Mouse (Mus musculus) neural tube, embryonic 14.5 days (tissue): ENCODE results near the gene Clstn3. TPM values are rescaled to one million over a fixed set of nuclear protein-coding genes. Genes with fewer than 3 reads are reported as not detected.
"Not testable (repeated sequence)": the region's sequence is repeated elsewhere in the genome, so short reads cannot be mapped to it uniquely, and the experiment has no call there.

Experiments
- ATAC-seq: fragments of 200-750 bp; cut with Nextera tagmentation; 2 replicates; pipeline ENCODE4 v1.8.0; 2017; ENCODE audit warnings: low read depth, mild to moderate bottlenecking, moderate TSS enrichment, moderate library complexity
- H3K27ac ChIP-seq: fragments of 300-500 bp; sonication (generic); 2 replicates; pipeline ENCODE4 v1.5.1; 2014; ENCODE audit warnings: low read depth, mild to moderate bottlenecking, control low read depth, low read length, moderate library complexity, mixed read lengths
- H3K27me3 ChIP-seq: fragments of 300-500 bp; sonication (generic); 2 replicates; pipeline ENCODE4 v1.6.1; 2014; ENCODE audit warnings: low read length; ENCODE audit not compliant: control insufficient read depth, insufficient read depth
- H3K36me3 ChIP-seq: fragments of 300-500 bp; sonication (generic); 2 replicates; pipeline ENCODE4 v1.6.1; 2014; ENCODE audit warnings: low read length, mixed read lengths; ENCODE audit not compliant: control insufficient read depth, insufficient read depth
- H3K4me1 ChIP-seq: fragments of 300-500 bp; sonication (generic); 2 replicates; pipeline ENCODE4 v1.6.1; 2014; ENCODE audit warnings: low read length; ENCODE audit not compliant: control insufficient read depth, insufficient read depth
- H3K4me2 ChIP-seq: fragments of 300-500 bp; sonication (generic); 2 replicates; pipeline ENCODE4 v1.6.1; 2014; ENCODE audit warnings: mild to moderate bottlenecking, low read depth, low read length, control low read depth
- H3K4me3 ChIP-seq: fragments of 300-500 bp; sonication (generic); 2 replicates; pipeline ENCODE4 v1.5.1; 2014; ENCODE audit warnings: low read depth, low read length, control low read depth, mixed read lengths
- H3K9ac ChIP-seq: fragments of 300-500 bp; sonication (generic); replicated peaks from 2 replicates; pipeline ENCODE4 v1.6.1; 2014; ENCODE audit warnings: low read depth, mild to moderate bottlenecking, control low read depth, low read length, mixed read lengths
- H3K9me3 ChIP-seq: fragments of 300-500 bp; sonication (generic); 2 replicates; pipeline ENCODE4 v1.6.1; 2016; ENCODE audit warnings: low read length; ENCODE audit not compliant: control insufficient read depth
- WGBS: fragments of 180-500 bp; shearing (Covaris S2); extraction: QIAGEN DNeasy Blood & Tissue Kit; methylation state at CpG from one replicate; pipeline ENCODE4 v1.1.7; 2014; 5-methylcytosine and 5-hydroxymethylcytosine counted together
- polyA plus RNA-seq: library from polyadenylated mRNA; unstranded; fragments of >200 nt; fragmentation: Nextera tagmentation; extraction: Ambion mirVana; gene quantifications from 2 replicates; pipeline ENCODE4 v1.2.1, GENCODE M21; 2014

The Clstn3 gene
- polyA plus RNA-seq, 1 experiment from 2014 or later = 90.4 TPM

DNA sequence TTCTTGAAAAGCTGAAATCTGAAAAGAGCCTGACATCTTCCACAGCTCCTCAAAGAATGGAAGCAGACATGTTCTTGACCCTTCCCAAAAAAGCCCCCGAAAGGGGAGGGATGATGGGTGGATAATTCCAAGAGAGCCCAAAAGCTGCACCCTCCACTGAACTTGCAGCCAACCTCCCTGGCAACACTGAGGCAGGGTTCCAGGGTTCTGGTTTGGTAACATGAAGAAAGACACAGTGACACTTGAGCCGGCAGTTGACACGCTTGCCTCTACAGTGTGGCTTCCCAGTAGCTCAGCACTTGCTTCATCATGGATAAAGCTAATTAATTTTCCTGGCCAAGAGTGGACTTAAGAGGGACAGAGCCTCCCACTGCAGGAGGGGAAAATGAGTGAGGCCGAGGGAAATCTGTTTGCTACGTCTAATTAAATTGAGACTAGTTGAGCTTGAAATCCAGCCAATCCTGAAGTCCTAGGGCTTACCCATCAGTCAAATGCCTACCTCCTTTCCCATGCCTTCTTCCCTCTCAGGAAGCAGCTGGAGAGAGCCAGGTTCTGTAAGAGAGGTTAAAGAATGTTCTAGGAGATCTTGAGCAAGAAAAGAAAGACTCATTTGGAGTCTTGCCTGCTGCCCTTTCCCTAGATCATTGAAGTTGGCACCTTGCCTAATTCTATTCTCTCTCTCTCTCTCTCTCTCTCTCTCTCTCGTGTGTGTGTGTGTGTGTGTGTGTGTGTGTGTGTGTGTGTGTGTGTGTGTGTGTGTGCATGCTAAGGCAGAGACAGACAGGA lies 36.6 kb downstream of the Clstn3 start:
- H3K9ac ChIP-seq = no peak overlapping the region
- H3K4me2 ChIP-seq = no peak overlapping the region
- H3K4me1 ChIP-seq = no peaks in the 10 kb centered on the region
- no peak overlapping the region for H3K4me3 ChIP-seq
- no peak for ATAC-seq
- 61% methylated on average over 6 of the region's 6 CpGs for WGBS
- H3K27me3 ChIP-seq = no peaks in the 10 kb centered on the region
- H3K27ac ChIP-seq = no peak overlapping the region
- H3K36me3 ChIP-seq = 0 out of 2 replicates have a peak, but pooled peaks cover 2% of the 10 kb centered on the region
- no peaks in the 10 kb centered on the region for H3K9me3 ChIP-seq

DNA sequence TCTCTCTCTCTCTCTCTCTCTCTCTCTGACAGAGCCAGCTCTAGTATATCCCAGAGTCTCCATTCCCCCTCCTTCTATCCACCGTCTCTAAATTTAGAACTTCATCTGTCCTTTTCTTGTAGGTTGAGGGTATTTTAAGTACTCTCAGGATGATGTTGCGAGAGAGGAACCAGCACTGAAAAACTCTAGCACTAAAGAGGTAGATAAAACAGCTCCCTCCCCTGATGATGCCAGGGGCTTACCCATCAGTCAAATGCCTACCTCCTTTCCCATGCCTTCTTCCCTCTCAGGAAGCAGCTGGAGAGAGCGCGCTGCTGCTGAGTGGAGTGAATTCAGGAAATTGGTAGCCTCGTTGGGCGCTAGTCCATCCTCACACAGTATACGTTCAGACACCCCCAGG lies 37.3 kb downstream of the Clstn3 start:
- ATAC-seq = no peak
- no peak overlapping the region for H3K27ac ChIP-seq
- no peak overlapping the region for H3K4me3 ChIP-seq
- H3K27me3 ChIP-seq = no peaks in the 10 kb centered on the region
- H3K4me2 ChIP-seq = no peak overlapping the region
- H3K4me1 ChIP-seq = no peaks in the 10 kb centered on the region
- H3K36me3 ChIP-seq = 0 out of 2 replicates have a peak, but pooled peaks cover 2% of the 10 kb centered on the region
- no peaks in the 10 kb centered on the region for H3K9me3 ChIP-seq
- 87% methylated on average over 7 of the region's 7 CpGs for WGBS
- H3K9ac ChIP-seq = no peak overlapping the region

DNA sequence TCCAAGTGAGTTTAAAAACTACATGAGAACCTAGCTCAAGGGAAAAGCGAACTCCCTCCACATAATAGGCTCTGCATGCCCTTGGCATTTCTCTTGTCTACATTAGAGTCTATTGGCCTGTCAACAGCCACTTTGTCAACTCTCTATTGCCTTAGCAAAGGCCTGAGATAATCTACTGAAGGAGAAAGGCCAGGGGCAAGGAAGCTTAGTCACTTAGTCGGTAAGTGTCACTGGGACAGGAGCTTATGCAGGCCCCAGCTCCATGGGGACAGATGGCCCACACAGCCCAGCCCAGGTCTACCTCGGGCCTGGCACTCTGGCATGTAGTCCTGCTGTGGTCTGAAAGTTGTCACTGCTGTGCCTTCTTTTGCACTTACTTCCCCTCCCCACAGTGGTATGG lies 38.0 kb downstream of the Clstn3 start:
- Histone ChIP-seq H3K27ac (no peak overlapping the region), H3K9ac (no peak overlapping the region), H3K4me2 (no peak overlapping the region), H3K4me3 (no peak overlapping the region), H3K27me3 (no peaks in the 10 kb centered on the region), H3K36me3 (0 out of 2 replicates have a peak, but pooled peaks cover 2% of the 10 kb centered on the region), H3K4me1 (no peaks in the 10 kb centered on the region), H3K9me3 (no peaks in the 10 kb centered on the region)
- WGBS = 78% methylated on average over 3 of the region's 3 CpGs
- ATAC-seq = no peak

GRCm38 (mm10) chr6:124425523-124425922 lies 39.1 kb downstream of the Clstn3 start:
- ATAC-seq = no peak
- no peaks in the 10 kb centered on the region for H3K4me1 ChIP-seq
- H3K36me3 ChIP-seq = no peaks in the 10 kb centered on the region
- H3K4me3 ChIP-seq = no peak overlapping the region
- H3K27ac ChIP-seq = no peak overlapping the region
- WGBS = 81% methylated on average over 6 of the region's 6 CpGs
- H3K4me2 ChIP-seq = no peak overlapping the region
- no peaks in the 10 kb centered on the region for H3K9me3 ChIP-seq
- H3K9ac ChIP-seq = no peak overlapping the region
- H3K27me3 ChIP-seq = no peaks in the 10 kb centered on the region

DNA sequence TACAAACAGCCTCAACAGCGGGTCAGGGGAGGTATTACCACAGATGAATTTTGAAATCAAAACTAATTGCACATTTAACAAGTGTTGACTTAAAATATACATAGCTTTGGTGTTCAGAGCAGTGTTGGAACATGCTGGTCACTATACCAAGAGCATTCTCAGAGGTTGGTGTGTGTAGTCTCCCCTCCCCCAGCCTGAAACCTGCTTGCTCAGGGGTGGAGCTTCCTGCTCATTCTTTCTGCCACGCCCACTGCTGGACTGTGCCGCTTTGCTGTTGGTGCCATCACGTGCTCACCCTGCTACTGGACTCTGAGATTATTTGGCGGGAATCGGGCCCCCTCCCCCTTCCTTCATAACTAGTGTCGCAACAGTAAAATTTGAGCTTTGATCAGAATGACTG lies 39.6 kb downstream of the Clstn3 start:
- not testable (repeated sequence) for H3K36me3 ChIP-seq, H3K27me3 ChIP-seq, H3K9ac ChIP-seq, ATAC-seq, H3K9me3 ChIP-seq, H3K4me3 ChIP-seq, H3K4me1 ChIP-seq, H3K27ac ChIP-seq, H3K4me2 ChIP-seq
- 70% methylated on average over 7 of the region's 7 CpGs for WGBS

DNA sequence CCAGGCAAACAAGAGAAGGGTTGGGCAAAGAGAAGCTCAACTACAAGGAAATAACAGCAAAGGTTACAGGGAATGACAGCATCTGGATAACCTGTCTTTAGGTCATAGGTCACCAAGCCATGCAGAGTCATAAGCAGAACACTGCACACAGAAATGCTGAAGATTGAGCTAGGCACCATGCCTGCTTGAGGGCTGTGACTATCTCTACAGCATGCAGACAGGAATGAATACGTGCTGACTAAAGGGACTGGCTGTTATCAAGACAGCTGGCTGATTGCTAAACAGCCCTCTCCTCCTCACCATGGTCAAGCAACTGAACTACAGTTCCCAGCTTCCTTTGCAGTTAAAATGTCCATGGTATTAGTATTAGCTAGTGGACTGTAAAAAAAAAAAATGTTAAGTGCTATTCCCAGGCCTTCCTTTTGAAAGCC lies 40.5 kb downstream of the Clstn3 start:
- ATAC-seq = no peak
- Histone ChIP-seq H3K36me3 (no peaks in the 10 kb centered on the region), H3K9me3 (no peaks in the 10 kb centered on the region), H3K4me1 (no peaks in the 10 kb centered on the region), H3K27ac (no peak overlapping the region), H3K27me3 (no peaks in the 10 kb centered on the region), H3K9ac (no peak overlapping the region), H3K4me3 (no peak overlapping the region), H3K4me2 (no peak overlapping the region)
- WGBS = 57% methylated on average over 1 of the region's 1 CpGs

DNA sequence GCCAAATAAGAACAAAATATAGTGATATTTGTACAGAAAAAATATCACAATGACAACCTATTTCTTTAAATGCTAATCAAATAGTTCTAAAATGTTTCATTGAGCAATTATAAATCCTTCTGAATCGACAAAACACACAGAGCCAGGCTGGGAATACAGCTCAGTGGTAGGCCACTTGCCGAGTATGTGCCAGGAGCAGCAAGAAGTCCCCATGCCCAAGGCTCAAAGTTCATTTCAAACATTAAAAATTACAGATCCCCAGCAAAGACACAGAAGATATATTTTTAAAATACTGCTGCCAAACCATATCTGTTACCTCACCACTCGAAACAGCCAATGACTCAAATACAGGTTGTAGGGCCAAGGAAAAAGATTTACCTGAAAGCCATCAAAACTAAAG lies 45.9 kb downstream of the Clstn3 start:
- ATAC-seq = no peak
- Histone ChIP-seq H3K4me1 (peaks cover 6% of the 10 kb centered on the region), H3K9me3 (no peaks in the 10 kb centered on the region), H3K27ac (no peak overlapping the region), H3K4me3 (no peak overlapping the region), H3K36me3 (no peaks in the 10 kb centered on the region), H3K4me2 (no peak overlapping the region), H3K27me3 (no peaks in the 10 kb centered on the region), H3K9ac (no peak overlapping the region)
- 86% methylated on average over 3 of the region's 3 CpGs for WGBS

- peak; percentile 47 for ATAC-seq
- Histone ChIP-seq H3K27me3 (no peaks in the 10 kb centered on the region), H3K4me2 (peak overlapping the region; percentile 65), H3K9ac (peak overlapping the region; percentile 83), H3K27ac (peak overlapping the region; percentile 75), H3K4me1 (peaks cover 10% of the 10 kb centered on the region), H3K9me3 (no peaks in the 10 kb centered on the region), H3K36me3 (no peaks in the 10 kb centered on the region), H3K4me3 (peak overlapping the region; percentile 94)
- 5% methylated on average over 21 of the region's 21 CpGs for WGBS
Observed at GRCm38 (mm10) chr6:124415347-124416088, 49.1 kb downstream of the Clstn3 start.

GRCm38 (mm10) chr6:124414927-124415325 lies 49.7 kb downstream of the Clstn3 start, which contains the start of gene Pex5:
Gene Pex5, minus strand, starts transcription at chr6:124415067.
- Histone ChIP-seq H3K27me3 (no peaks in the 10 kb centered on the region), H3K4me1 (peaks cover 10% of the 10 kb centered on the region), H3K4me3 (peak within 1 kb of the TSS; percentile 94), H3K4me2 (peak within 1 kb of the TSS; percentile 68), H3K27ac (peak within 1 kb of the TSS; percentile 75), H3K9ac (peak within 1 kb of the TSS; percentile 83), H3K9me3 (no peaks in the 10 kb centered on the region), H3K36me3 (no peaks in the 10 kb centered on the region)
- ATAC-seq = peak; percentile 97
- 1% methylated on average over 32 of the region's 36 CpGs for WGBS
